ENCODE assay signal across 30 mouse cellular contexts in genomic region chr1:97887511-97887910, GRCm38 (mm10).
DNase-seq lines count a peak whose midpoint lies in the region; ATAC-seq and TF ChIP-seq lines count a peak whose summit lies in the region.
"Had no signal": no experiment of that assay in that cellular context is flagged by ENCODE, and none has a peak within 500 bp of the region (broad histone marks: within the 10 kb centered on the region; RNA-seq: fewer than 3 reads in every experiment).

No protein-coding gene starts in this region.

- no peak overlapping the region for H3K9ac ChIP-seq in forebrain, embryonic 14.5 days (ENCODE audit: low read length)
- H3K9ac ChIP-seq in forebrain, embryonic 11.5 days (ENCODE audit: low read length): no peak overlapping the region
- H3K9ac ChIP-seq in midbrain, postnatal 0 days (replicated peaks; ENCODE audit: low read length, poor library complexity, severe bottlenecking): no peak overlapping the region
- H3K9ac ChIP-seq in midbrain, embryonic 14.5 days (replicated peaks; ENCODE audit: low read length): no peak overlapping the region
- H3K9ac ChIP-seq: embryonic facial prominence, embryonic 12.5 days; heart, embryonic 15.5 days; hindbrain, embryonic 15.5 days; liver, embryonic 14.5 days; midbrain, embryonic 13.5 days had no signal

- DNase-seq in forebrain, embryonic 14.5 days (ENCODE audit: low spot score): peak; percentile 6
- no peak for DNase-seq in forebrain, embryonic 11.5 days (ENCODE audit: low spot score)
- peak; percentile 86 for DNase-seq in heart, adult 11 months
- no peak for DNase-seq in heart, postnatal 10 days
- peak; percentile 18 for DNase-seq in midbrain, postnatal 0 days (ENCODE audit: low spot score)
- DNase-seq in midbrain, embryonic 14.5 days: no peak
- DNase-seq in c-Kit-positive CD71-positive TER-119-positive erythroid progenitor cells, embryonic 14.5 days (ENCODE audit: low spot score): no peak
- DNase-seq: adrenal gland, adult 2 months; adrenal gland, postnatal 36 days; cerebellum, adult 11 months; cerebellum, adult 9-10 months; cerebellum, postnatal 36 days; embryo, embryonic 11 days; gastrocnemius, postnatal 10 days; heart, postnatal 36 days; kidney, adult 2 months; kidney, postnatal 36 days; liver; lung, adult 2 months; lung, postnatal 10 days; right cerebral cortex, adult 18-20 months had no signal

- no peak overlapping the region for H3K4me2 ChIP-seq in forebrain, embryonic 14.5 days (ENCODE audit: low read length)
- H3K4me2 ChIP-seq in forebrain, embryonic 11.5 days (ENCODE audit: low read depth, low read length, severe bottlenecking): no peak overlapping the region
- no peak overlapping the region for H3K4me2 ChIP-seq in midbrain, postnatal 0 days (ENCODE audit: low read depth, low read length, poor library complexity, severe bottlenecking)
- no peak overlapping the region for H3K4me2 ChIP-seq in midbrain, embryonic 14.5 days (ENCODE audit: low read length)
- H3K4me2 ChIP-seq: embryonic facial prominence, embryonic 12.5 days; heart, embryonic 15.5 days; hindbrain, embryonic 15.5 days; midbrain, embryonic 13.5 days had no signal

- H3K9me3 ChIP-seq in forebrain, embryonic 14.5 days (replicated peaks; ENCODE audit: control insufficient read depth, low read length): no peaks in the 10 kb centered on the region
- H3K9me3 ChIP-seq in forebrain, embryonic 11.5 days (ENCODE audit: control insufficient read depth, low read length): no peaks in the 10 kb centered on the region
- H3K9me3 ChIP-seq in midbrain, postnatal 0 days (ENCODE audit: low read length): no peaks in the 10 kb centered on the region
- H3K9me3 ChIP-seq in midbrain, embryonic 14.5 days (ENCODE audit: control insufficient read depth, low read length): no peaks in the 10 kb centered on the region
- H3K9me3 ChIP-seq: embryonic facial prominence, embryonic 12.5 days; heart, embryonic 10.5 days; heart, embryonic 15.5 days; hindbrain, embryonic 15.5 days; midbrain, embryonic 13.5 days had no signal

- no peak overlapping the region for H3K27ac ChIP-seq in forebrain, embryonic 14.5 days (ENCODE audit: low read depth, low read length)
- H3K27ac ChIP-seq in forebrain, embryonic 11.5 days (ENCODE audit: low read depth, low read length): no peak overlapping the region
- H3K27ac ChIP-seq in midbrain, postnatal 0 days (ENCODE audit: low read depth, low read length): peak overlapping the region; percentile 7; the same call in 1 of the 2 replicates
- no peak overlapping the region for H3K27ac ChIP-seq in midbrain, embryonic 14.5 days (replicated peaks; ENCODE audit: low read depth, low read length)
- H3K27ac ChIP-seq: embryonic facial prominence, embryonic 12.5 days; heart, embryonic 10.5 days; heart, embryonic 15.5 days; hindbrain, embryonic 15.5 days; liver, embryonic 14.5 days; macrophage; midbrain, embryonic 13.5 days had no signal

- H3K36me3 ChIP-seq in forebrain, embryonic 14.5 days (ENCODE audit: control insufficient read depth, insufficient read depth, low read length): peaks cover 4% of the 10 kb centered on the region; the same call in 1 of the 2 replicates
- H3K36me3 ChIP-seq in forebrain, embryonic 11.5 days (ENCODE audit: control insufficient read depth, insufficient read depth, low read length): no peaks in the 10 kb centered on the region
- H3K36me3 ChIP-seq in midbrain, postnatal 0 days (ENCODE audit: insufficient read depth, low read length): peaks cover 8% of the 10 kb centered on the region; the same call in 1 of the 2 replicates
- H3K36me3 ChIP-seq in midbrain, embryonic 14.5 days (ENCODE audit: control insufficient read depth, insufficient read depth, low read length): peaks cover 11% of the 10 kb centered on the region; the same call in 1 of the 2 replicates
- H3K36me3 ChIP-seq: embryonic facial prominence, embryonic 12.5 days had no signal

- TF ChIP-seq CTCF in midbrain, postnatal 0 days (IDR thresholded peaks at IDR 0.05): no peak

- intact Hi-C loops in heart, postnatal 10 days (cut with DNase I): no loop called here

- 88% methylated on average over 9 of the region's 9 CpGs for WGBS in forebrain, embryonic 14.5 days
- 93% methylated on average over 9 of the region's 9 CpGs for WGBS in forebrain, embryonic 11.5 days
- 73% methylated on average over 9 of the region's 9 CpGs for WGBS in midbrain, postnatal 0 days
- 81% methylated on average over 9 of the region's 9 CpGs for WGBS in midbrain, embryonic 14.5 days

- no peaks in the 10 kb centered on the region for H3K27me3 ChIP-seq in forebrain, embryonic 14.5 days (replicated peaks; ENCODE audit: control insufficient read depth, insufficient read depth, low read length)
- H3K27me3 ChIP-seq in forebrain, embryonic 11.5 days (ENCODE audit: control insufficient read depth, insufficient read depth, low read length): no peaks in the 10 kb centered on the region
- no peaks in the 10 kb centered on the region for H3K27me3 ChIP-seq in midbrain, postnatal 0 days (ENCODE audit: insufficient read depth, low read length)
- H3K27me3 ChIP-seq in midbrain, embryonic 14.5 days (ENCODE audit: control insufficient read depth, insufficient read depth, low read length): no peaks in the 10 kb centered on the region
- H3K27me3 ChIP-seq: CH12.LX; embryonic facial prominence, embryonic 12.5 days; heart, embryonic 15.5 days; hindbrain, embryonic 15.5 days; midbrain, embryonic 13.5 days had no signal

- no peak for ATAC-seq in forebrain, embryonic 14.5 days
- no peak for ATAC-seq in forebrain, embryonic 11.5 days (replicated peaks; ENCODE audit: low FRiP score)
- no peak for ATAC-seq in midbrain, postnatal 0 days (ENCODE audit: low FRiP score)
- ATAC-seq in midbrain, embryonic 14.5 days (ENCODE audit: low FRiP score, low TSS enrichment): no peak
- ATAC-seq: activated CD4-positive, CD25-positive, alpha-beta regulatory T cell, adult 4 months; midbrain, embryonic 13.5 days had no signal

- no peak overlapping the region for H3K4me3 ChIP-seq in forebrain, embryonic 14.5 days (ENCODE audit: low read depth, low read length)
- no peak overlapping the region for H3K4me3 ChIP-seq in forebrain, embryonic 11.5 days (ENCODE audit: low read depth, low read length)
- no peak overlapping the region for H3K4me3 ChIP-seq in midbrain, postnatal 0 days (ENCODE audit: low read depth, low read length)
- no peak overlapping the region for H3K4me3 ChIP-seq in midbrain, embryonic 14.5 days (replicated peaks; ENCODE audit: low read depth, low read length)
- H3K4me3 ChIP-seq: embryonic facial prominence, embryonic 12.5 days; heart, embryonic 10.5 days; heart, embryonic 15.5 days; hindbrain, embryonic 15.5 days; midbrain, embryonic 13.5 days had no signal

- H3K4me1 ChIP-seq in forebrain, embryonic 14.5 days (ENCODE audit: control insufficient read depth, insufficient read depth, low read length): no peaks in the 10 kb centered on the region
- no peaks in the 10 kb centered on the region for H3K4me1 ChIP-seq in forebrain, embryonic 11.5 days (replicated peaks; ENCODE audit: control insufficient read depth, insufficient read depth, low read length)
- H3K4me1 ChIP-seq in midbrain, postnatal 0 days (ENCODE audit: insufficient read depth, low read length): no peaks in the 10 kb centered on the region
- no peaks in the 10 kb centered on the region for H3K4me1 ChIP-seq in midbrain, embryonic 14.5 days (ENCODE audit: control insufficient read depth, insufficient read depth, low read length)
- H3K4me1 ChIP-seq: embryonic facial prominence, embryonic 12.5 days; heart, embryonic 10.5 days; heart, embryonic 15.5 days; hindbrain, embryonic 15.5 days; midbrain, embryonic 13.5 days had no signal

Comparison
In these comparisons a context has a peak if more than half of its experiments do, and no peak if none do; other contexts are left out.
1. DNase-seq: peak in forebrain, embryonic 14.5 days (single experiment), heart, adult 11 months (single experiment) and midbrain, postnatal 0 days (single experiment); none in forebrain, embryonic 11.5 days (single experiment), heart, postnatal 10 days (0 of 2), midbrain, embryonic 14.5 days (single experiment) and c-Kit-positive CD71-positive TER-119-positive erythroid progenitor cells, embryonic 14.5 days (single experiment).